Mouse (Mus musculus): ENCODE data around the gene Commd7. TPM values are rescaled to one million over a fixed set of nuclear protein-coding genes. Genes with fewer than 3 reads are reported as not detected.

Gene Commd7
- polyA plus RNA-seq, 1 experiment from 2014 or later: 84.6 TPM

DNA sequence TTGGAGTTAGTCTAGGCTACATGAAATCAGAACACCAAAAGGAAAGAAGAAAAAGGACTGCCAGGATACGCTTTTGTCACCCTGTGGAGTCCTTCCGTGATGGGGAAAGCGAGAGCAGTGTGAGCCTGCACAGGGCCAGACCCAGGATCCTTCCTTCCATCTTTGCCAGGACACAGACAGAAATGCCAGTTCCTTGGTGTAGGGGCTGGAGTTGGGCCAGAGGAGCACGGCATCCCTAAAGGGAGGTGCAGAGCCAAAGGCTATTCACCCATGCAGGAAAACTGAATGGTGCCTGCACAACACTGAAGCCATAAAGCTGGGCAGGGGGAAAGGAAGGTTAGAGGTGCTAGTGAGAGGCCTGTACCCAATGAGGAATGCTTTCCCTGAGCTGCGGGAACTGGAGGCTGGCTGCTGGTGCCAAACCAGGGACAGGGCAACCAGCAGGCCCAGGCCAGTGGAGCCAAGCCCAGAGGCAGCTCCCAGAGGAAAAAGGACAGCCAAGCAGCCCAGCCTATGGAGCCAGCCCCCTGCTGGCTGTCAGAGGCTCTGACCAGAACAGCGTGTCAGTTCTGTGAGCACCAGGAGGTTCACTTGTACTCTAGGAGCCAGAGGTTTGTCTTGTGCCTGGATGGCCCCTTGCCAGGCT is 32.4 kb downstream of the Commd7 start:
- 0 out of 2 replicates have a peak overlapping the region, but pooled peaks have one; percentile 13 for H3K9ac ChIP-seq
- peak; percentile 73 for ATAC-seq (ENCODE audit: low read depth)
- peaks cover 25% of the 10 kb centered on the region for H3K4me1 ChIP-seq (replicated peaks)
- no peaks in the 10 kb centered on the region for H3K9me3 ChIP-seq
- no peaks in the 10 kb centered on the region for H3K27me3 ChIP-seq
- no peaks in the 10 kb centered on the region for H3K36me3 ChIP-seq
- H3K27ac ChIP-seq (replicated peaks): peak overlapping the region; percentile 43
- H3K4me3 ChIP-seq: no peak overlapping the region
- WGBS: 54% methylated on average over 6 of the region's 6 CpGs
- no peak overlapping the region for H3K4me2 ChIP-seq

GRCm38 (mm10) chr2:153597626-153598025 is 35.0 kb downstream of the Commd7 start:
- 82% methylated on average over 4 of the region's 4 CpGs for WGBS

GRCm38 (mm10) chr2:153597014-153597413 is 35.6 kb downstream of the Commd7 start:
- no peak overlapping the region for H3K4me2 ChIP-seq
- H3K4me3 ChIP-seq: no peak overlapping the region
- ATAC-seq (ENCODE audit: low read depth): no peak
- H3K4me1 ChIP-seq (replicated peaks): peaks cover 40% of the 10 kb centered on the region
- 87% methylated on average over 3 of the region's 3 CpGs for WGBS
- no peak overlapping the region for H3K9ac ChIP-seq
- no peaks in the 10 kb centered on the region for H3K27me3 ChIP-seq
- no peak overlapping the region for H3K27ac ChIP-seq (replicated peaks)
- H3K36me3 ChIP-seq: no peaks in the 10 kb centered on the region
- H3K9me3 ChIP-seq: no peaks in the 10 kb centered on the region

More at GRCm38 (mm10) chr2:153597626-153598025, 35.0 kb downstream of the Commd7 start:
- Histone ChIP-seq H3K27me3 (no peaks in the 10 kb centered on the region), H3K36me3 (no peaks in the 10 kb centered on the region), H3K4me1 (replicated peaks) (peaks cover 34% of the 10 kb centered on the region), H3K27ac (replicated peaks) (no peak overlapping the region), H3K9me3 (no peaks in the 10 kb centered on the region), H3K4me2 (no peak overlapping the region), H3K9ac (no peak overlapping the region), H3K4me3 (no peak overlapping the region)
- no peak for ATAC-seq (ENCODE audit: low read depth)

GRCm38 (mm10) chr2:153594998-153595397 is 37.6 kb downstream of the Commd7 start:
- Histone ChIP-seq H3K9ac (no peak overlapping the region), H3K4me3 (no peak overlapping the region), H3K36me3 (no peaks in the 10 kb centered on the region), H3K4me2 (no peak overlapping the region), H3K4me1 (replicated peaks) (peaks cover 24% of the 10 kb centered on the region), H3K27me3 (no peaks in the 10 kb centered on the region), H3K27ac (replicated peaks) (no peak overlapping the region), H3K9me3 (no peaks in the 10 kb centered on the region)
- 34% methylated on average over 4 of the region's 4 CpGs for WGBS
- ATAC-seq (ENCODE audit: low read depth): no peak

- Histone ChIP-seq H3K4me1 (replicated peaks) (peaks cover 22% of the 10 kb centered on the region), H3K36me3 (no peaks in the 10 kb centered on the region), H3K27ac (replicated peaks) (peak overlapping the region; percentile 56), H3K4me3 (no peak overlapping the region), H3K27me3 (no peaks in the 10 kb centered on the region), H3K9ac (no peak overlapping the region), H3K4me2 (no peak overlapping the region), H3K9me3 (no peaks in the 10 kb centered on the region)
- WGBS: 25% methylated on average over 9 of the region's 9 CpGs
- ATAC-seq (ENCODE audit: low read depth): peak; percentile 92
Measured at GRCm38 (mm10) chr2:153593186-153593585, 39.4 kb downstream of the Commd7 start.

DNA sequence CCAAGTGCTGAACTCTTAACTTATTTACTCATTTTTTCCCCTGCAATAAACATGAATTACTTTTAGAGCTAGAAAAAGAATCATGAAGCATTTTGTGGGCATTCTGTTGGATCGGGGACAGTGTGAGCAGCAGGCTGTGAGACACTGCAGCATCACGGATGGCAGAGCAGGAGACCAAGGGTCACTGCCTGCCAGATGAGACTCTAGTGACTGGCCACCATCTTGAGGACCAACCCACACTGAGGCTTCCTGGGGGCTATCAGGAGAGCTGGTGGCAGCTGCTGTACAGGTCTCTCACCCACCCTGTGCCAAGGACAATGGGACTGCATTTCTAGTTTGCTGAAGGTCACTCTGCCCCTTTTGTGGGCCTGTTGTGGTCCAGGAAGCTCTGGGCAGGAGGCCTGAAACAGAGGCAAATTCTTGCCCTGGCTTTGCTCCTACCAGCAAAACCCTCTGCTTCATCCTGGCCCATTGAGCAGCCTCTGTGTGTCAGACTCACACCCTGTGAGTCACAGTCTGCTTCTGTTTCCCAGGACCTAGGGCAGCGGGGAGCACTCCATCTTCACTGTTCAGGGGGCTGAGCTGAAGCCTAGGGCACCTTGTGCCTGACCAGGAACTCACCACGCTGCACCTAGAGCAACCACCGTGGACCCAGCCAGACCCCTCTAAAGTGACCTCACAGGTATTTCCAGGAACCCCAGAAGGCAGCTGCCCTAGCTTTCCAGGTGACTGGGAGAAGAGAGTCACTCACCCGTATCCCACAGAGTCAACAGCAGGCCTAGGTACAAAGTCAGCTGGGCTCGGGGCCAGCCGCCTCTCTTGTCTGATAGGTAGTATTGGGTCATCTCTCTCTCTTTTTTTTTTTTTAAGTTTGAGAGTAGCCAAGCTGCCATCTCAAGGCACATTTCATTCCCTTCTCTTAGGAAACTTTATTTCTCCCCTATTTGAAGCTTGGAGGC is 40.2 kb downstream of the Commd7 start:
- Histone ChIP-seq H3K4me3 (no peak overlapping the region), H3K4me1 (replicated peaks) (peaks cover 22% of the 10 kb centered on the region), H3K9me3 (no peaks in the 10 kb centered on the region), H3K27ac (replicated peaks) (peak overlapping the region; percentile 56), H3K36me3 (no peaks in the 10 kb centered on the region), H3K4me2 (no peak overlapping the region), H3K27me3 (no peaks in the 10 kb centered on the region), H3K9ac (no peak overlapping the region)
- no peak for ATAC-seq (ENCODE audit: low read depth)
- WGBS: 77% methylated on average over 8 of the region's 8 CpGs

DNA sequence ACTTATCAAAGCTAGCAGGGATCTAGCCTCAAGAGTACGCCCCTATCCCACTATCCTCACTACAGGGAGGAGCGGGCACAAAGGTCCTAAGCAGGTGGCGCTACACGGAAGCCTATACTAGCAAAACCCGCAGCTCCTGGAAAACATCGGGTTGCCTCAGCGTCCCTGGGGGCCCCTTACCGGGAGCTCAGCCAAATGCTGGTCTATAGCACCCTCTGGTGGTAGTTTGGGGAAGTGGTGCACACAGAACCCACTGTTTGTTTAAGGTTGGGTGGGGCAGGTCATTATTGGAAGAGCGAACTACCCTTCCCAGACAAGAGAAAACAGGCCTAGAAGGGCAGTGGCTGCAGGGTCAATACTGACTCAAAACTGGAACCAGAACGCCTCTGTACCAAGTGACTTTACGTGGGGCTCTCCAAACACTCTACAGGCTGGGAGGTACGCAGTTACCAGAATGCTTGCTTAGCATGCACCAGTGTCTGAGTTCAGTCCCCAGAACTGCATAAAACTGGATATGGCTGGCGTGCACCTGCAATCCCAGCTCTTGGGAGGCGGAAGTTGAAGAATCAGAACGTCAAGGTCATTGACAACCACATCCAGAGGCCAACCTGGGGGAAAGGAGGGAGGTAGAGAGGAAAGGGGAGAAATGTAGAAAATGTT is 45.9 kb downstream of the Commd7 start:
- Histone ChIP-seq H3K4me1 (replicated peaks) (peaks cover 20% of the 10 kb centered on the region), H3K27ac (replicated peaks) (no peak overlapping the region), H3K9me3 (no peaks in the 10 kb centered on the region), H3K27me3 (no peaks in the 10 kb centered on the region), H3K9ac (peak overlapping the region; percentile 45; the same call in 1 of the 2 replicates), H3K4me2 (peak overlapping the region; percentile 53), H3K36me3 (no peaks in the 10 kb centered on the region), H3K4me3 (peak overlapping the region; percentile 17)
- 15% methylated on average over 15 of the region's 15 CpGs for WGBS
- peak; percentile 85 for ATAC-seq (ENCODE audit: low read depth)

GRCm38 (mm10) chr2:153585981-153586380 is 46.6 kb downstream of the Commd7 start:
- H3K4me1 ChIP-seq (replicated peaks): peaks cover 20% of the 10 kb centered on the region
- no peak overlapping the region for H3K27ac ChIP-seq (replicated peaks)
- no peaks in the 10 kb centered on the region for H3K36me3 ChIP-seq
- H3K9ac ChIP-seq: peak overlapping the region; percentile 45; the same call in 1 of the 2 replicates
- ATAC-seq (ENCODE audit: low read depth): no peak
- 70% methylated on average over 6 of the region's 6 CpGs for WGBS
- H3K4me3 ChIP-seq: no peak overlapping the region
- H3K4me2 ChIP-seq: peak overlapping the region; percentile 53
- no peaks in the 10 kb centered on the region for H3K27me3 ChIP-seq
- H3K9me3 ChIP-seq: no peaks in the 10 kb centered on the region

GRCm38 (mm10) chr2:153584396-153584795 is 48.2 kb downstream of the Commd7 start:
- H3K27ac ChIP-seq (replicated peaks): no peak overlapping the region
- H3K9me3 ChIP-seq: no peaks in the 10 kb centered on the region
- no peaks in the 10 kb centered on the region for H3K27me3 ChIP-seq
- H3K36me3 ChIP-seq: no peaks in the 10 kb centered on the region
- WGBS: 68% methylated on average over 4 of the region's 4 CpGs
- no peak overlapping the region for H3K4me3 ChIP-seq
- no peak overlapping the region for H3K9ac ChIP-seq
- H3K4me1 ChIP-seq (replicated peaks): peaks cover 20% of the 10 kb centered on the region
- no peak overlapping the region for H3K4me2 ChIP-seq
- ATAC-seq (ENCODE audit: low read depth): no peak

- no peak overlapping the region for H3K4me3 ChIP-seq
- peaks cover 20% of the 10 kb centered on the region for H3K4me1 ChIP-seq (replicated peaks)
- H3K27ac ChIP-seq (replicated peaks): no peak overlapping the region
- H3K9me3 ChIP-seq: no peaks in the 10 kb centered on the region
- H3K27me3 ChIP-seq: no peaks in the 10 kb centered on the region
- no peak overlapping the region for H3K4me2 ChIP-seq
- H3K36me3 ChIP-seq: no peaks in the 10 kb centered on the region
- ATAC-seq (ENCODE audit: low read depth): 0 out of 2 replicates have a peak, but pooled peaks have one; percentile 29
- WGBS: 57% methylated on average over 14 of the region's 14 CpGs
- no peak overlapping the region for H3K9ac ChIP-seq
Measured at GRCm38 (mm10) chr2:153583641-153584049, 48.9 kb downstream of the Commd7 start.

DNA sequence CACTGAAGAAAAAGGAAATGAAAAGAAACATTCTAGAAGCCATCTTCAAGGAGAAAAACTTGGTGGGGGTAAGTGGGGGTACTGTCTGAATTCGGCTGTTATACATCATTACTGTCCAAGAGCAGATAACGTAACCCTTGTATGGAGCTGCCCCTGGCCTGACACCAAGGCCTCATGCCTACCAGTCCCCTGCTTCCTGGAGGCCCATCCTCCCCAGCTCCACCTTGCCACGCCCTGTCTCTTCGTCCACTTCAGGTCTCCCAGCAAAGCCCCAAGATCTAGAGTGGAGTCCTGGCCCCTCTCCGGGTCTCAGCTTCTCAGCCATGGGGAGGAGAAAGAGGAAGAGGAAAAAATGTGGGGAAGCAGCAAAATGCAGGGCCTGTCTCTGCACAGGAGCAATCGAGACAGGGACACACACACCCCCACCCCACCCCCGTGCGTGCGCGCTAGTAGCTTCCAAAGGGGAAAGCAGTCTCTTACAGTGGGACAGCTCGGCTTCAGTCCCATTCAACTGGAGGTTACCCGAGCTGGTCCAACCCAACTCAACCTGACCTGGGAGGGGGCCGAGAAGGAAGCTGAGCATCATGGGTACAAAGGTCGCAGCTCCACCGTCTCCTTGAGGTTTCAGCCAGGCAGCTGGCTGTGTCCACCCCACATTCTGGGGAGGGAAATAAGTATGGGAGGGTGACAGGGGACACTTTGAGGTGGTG is 49.5 kb downstream of the Commd7 start:
- ATAC-seq (ENCODE audit: low read depth): peak; percentile 25; the same call in 1 of the 2 replicates
- H3K4me3 ChIP-seq: no peak overlapping the region
- no peak overlapping the region for H3K9ac ChIP-seq
- H3K9me3 ChIP-seq: no peaks in the 10 kb centered on the region
- H3K27ac ChIP-seq (replicated peaks): no peak overlapping the region
- WGBS: 55% methylated on average over 15 of the region's 15 CpGs
- peaks cover 20% of the 10 kb centered on the region for H3K4me1 ChIP-seq (replicated peaks)
- H3K4me2 ChIP-seq: no peak overlapping the region
- H3K36me3 ChIP-seq: no peaks in the 10 kb centered on the region
- H3K27me3 ChIP-seq: no peaks in the 10 kb centered on the region

All from neural tube, embryonic 13.5 days (tissue).